Mouse (Mus musculus): ENCODE measurements around the gene Slc35f1. TPM values are rescaled to one million over a fixed set of nuclear protein-coding genes. Genes with fewer than 3 reads are reported as not detected.
"Not testable (repeated sequence)": the region's sequence is repeated elsewhere in the genome, so short reads cannot be mapped to it uniquely, and the experiment has no call there.

Gene Slc35f1
- polyA plus RNA-seq, 1 experiment from 2014 or later = 3.3 TPM

DNA sequence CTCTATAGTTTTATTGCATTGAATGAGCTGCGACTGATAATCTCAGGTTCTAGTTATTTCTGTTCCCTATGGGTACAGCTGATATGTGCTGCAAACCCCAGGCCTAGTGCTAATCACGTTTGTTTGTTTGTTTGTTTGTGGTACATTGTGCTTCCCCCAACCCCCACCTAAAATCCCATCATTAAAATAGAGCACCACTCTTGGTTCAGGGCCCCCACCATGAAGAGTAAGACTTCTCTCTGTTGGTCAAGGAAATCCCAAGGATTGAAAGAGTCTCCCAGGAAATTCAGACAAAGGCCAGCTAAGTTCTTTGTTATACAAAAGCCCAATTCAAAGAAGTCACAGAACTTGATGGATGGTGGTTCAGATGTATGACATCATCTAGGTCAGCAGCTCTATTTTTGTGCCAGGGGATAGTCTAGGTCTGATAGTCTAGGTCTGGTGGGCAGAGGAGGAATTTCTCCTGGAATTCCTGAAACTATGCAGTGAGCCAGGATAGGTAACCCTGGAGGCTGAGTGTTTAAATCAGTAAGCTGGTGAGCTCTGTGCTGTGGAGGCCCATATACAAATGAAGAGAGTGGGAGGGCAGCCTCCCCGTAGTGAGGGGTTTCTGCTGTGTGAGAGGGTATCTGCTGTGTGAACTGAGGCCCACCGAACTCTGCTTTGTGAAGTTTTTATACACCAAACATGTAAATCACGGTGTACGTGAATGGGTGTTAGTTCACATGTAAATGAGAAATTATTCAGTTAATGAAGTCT is 187.1 kb downstream of the Slc35f1 start:
- Histone ChIP-seq H3K4me2 (replicated peaks; ENCODE audit: low read depth, low read length) (no peak overlapping the region), H3K27ac (ENCODE audit: low read depth, low read length) (no peak overlapping the region), H3K4me1 (ENCODE audit: control insufficient read depth, insufficient read depth, low read length) (no peaks in the 10 kb centered on the region), H3K9me3 (ENCODE audit: control insufficient read depth, low read length) (no peaks in the 10 kb centered on the region), H3K9ac (ENCODE audit: low read depth, low read length) (no peak overlapping the region), H3K4me3 (ENCODE audit: low read length) (no peak overlapping the region), H3K36me3 (ENCODE audit: control insufficient read depth, insufficient read depth, low read length) (no peaks in the 10 kb centered on the region), H3K27me3 (ENCODE audit: control insufficient read depth, insufficient read depth, low read length) (no peaks in the 10 kb centered on the region)
- ATAC-seq (ENCODE audit: low FRiP score, low TSS enrichment) = no peak
- WGBS = 52% methylated on average over 6 of the region's 6 CpGs

DNA sequence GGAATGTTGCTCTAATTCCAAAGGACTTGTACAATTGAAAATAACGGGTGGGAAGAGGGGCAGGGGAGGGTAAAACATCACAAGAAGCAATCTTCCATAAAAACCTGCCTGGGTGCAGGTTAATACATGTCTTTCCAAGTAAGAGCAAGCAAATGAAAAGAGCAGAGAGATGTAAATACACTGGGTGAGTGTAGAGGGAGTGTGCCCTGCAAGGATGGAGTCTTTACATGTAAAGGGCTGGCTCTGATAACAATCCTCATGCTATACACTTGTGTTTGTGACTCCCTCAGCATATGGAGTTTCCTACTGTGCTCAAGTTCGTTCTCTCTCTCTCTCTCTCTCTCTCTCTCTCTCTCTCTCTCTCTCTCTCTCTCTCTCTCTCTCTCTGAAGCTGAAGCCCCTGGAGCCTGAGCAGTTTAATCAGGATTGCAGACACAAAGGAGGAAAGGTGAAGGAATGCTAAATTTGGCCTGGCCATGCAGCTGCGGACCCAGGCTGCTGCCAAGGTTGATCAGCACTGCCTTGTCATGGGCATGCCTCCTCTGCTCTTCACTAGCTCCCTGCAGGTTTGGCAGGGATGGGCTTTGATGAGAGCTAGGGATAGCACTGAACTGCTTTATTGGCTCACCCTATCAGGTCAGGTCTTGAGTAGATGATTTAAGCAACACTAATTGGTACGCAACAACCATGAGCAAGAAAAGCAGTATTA is 187.9 kb downstream of the Slc35f1 start:
- no peak overlapping the region for H3K4me2 ChIP-seq (replicated peaks; ENCODE audit: low read depth, low read length)
- no peak for ATAC-seq (ENCODE audit: low FRiP score, low TSS enrichment)
- no peak overlapping the region for H3K9ac ChIP-seq (ENCODE audit: low read depth, low read length)
- H3K27me3 ChIP-seq (ENCODE audit: control insufficient read depth, insufficient read depth, low read length) = no peaks in the 10 kb centered on the region
- WGBS = 58% methylated on average over 4 of the region's 4 CpGs
- H3K4me1 ChIP-seq (ENCODE audit: control insufficient read depth, insufficient read depth, low read length) = no peaks in the 10 kb centered on the region
- H3K27ac ChIP-seq (ENCODE audit: low read depth, low read length) = no peak overlapping the region
- H3K9me3 ChIP-seq (ENCODE audit: control insufficient read depth, low read length) = no peaks in the 10 kb centered on the region
- no peaks in the 10 kb centered on the region for H3K36me3 ChIP-seq (ENCODE audit: control insufficient read depth, insufficient read depth, low read length)
- no peak overlapping the region for H3K4me3 ChIP-seq (ENCODE audit: low read length)

DNA sequence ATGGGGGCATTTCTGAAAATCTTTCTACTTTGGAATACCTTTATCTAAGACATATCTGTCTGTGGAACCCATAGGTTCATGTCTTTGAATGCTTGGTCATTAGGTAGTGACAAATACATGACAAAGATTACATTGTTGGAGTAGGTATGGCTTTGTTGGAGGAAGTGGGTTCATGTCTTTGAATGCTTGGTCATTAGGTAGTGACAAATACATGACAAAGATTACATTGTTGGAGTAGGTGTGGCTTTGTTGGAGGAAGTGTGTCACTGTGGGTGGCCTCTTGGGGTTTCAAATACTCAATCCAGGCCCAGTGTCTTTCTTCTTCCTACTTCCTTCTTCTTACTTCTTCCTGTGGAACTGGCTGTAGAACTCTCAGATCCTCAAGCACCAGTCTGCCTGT is 206.4 kb downstream of the Slc35f1 start:
- not testable (repeated sequence) for H3K27ac ChIP-seq (ENCODE audit: low read depth, low read length); H3K4me2 ChIP-seq (replicated peaks; ENCODE audit: low read depth, low read length); H3K27me3 ChIP-seq (ENCODE audit: control insufficient read depth, insufficient read depth, low read length); H3K4me1 ChIP-seq (ENCODE audit: control insufficient read depth, insufficient read depth, low read length); H3K9me3 ChIP-seq (ENCODE audit: control insufficient read depth, low read length); ATAC-seq (ENCODE audit: low FRiP score, low TSS enrichment); H3K36me3 ChIP-seq (ENCODE audit: control insufficient read depth, insufficient read depth, low read length); H3K9ac ChIP-seq (ENCODE audit: low read depth, low read length); H3K4me3 ChIP-seq (ENCODE audit: low read length)

DNA sequence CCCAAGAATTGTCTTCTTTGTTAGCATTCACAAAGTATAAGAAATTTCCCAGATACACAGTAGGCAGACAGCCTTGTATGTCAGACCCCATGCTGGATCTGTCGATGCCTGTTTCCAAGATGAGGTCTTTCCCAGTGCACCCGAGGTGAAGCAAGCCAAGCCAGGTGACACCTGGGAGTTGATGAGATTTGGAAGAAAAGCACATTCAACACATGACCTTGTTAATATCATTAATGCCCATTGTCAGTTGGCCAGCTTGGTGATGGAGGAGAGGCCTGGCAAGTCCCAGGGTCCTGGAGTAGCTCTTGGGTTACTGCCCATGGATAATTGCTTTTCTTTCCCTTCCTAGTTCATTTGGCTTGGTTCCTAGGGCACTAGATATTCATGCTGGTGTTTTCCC is 214.6 kb downstream of the Slc35f1 start:
- ATAC-seq (ENCODE audit: low FRiP score, low TSS enrichment) = no peak
- WGBS = 83% methylated on average over 2 of the region's 2 CpGs
- H3K27me3 ChIP-seq (ENCODE audit: control insufficient read depth, insufficient read depth, low read length) = no peaks in the 10 kb centered on the region

DNA sequence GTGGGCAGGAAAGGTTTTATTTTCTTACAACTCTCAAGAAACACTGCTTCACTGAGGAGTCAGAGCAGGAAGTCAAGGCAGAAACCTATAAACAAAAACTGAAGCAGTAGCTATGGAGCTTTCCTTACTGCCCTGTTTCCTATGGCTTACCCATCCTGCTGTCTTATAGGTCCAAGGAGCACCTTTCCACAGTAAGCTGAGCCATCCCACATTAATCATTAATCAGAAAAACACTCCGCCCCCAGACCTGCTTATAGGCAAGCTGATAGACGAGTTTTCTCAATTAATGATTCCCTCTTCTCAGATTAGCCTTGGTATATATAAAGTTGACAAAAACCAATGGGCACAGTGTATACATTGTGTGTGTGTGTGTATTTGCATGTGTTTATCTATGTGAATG is 221.4 kb downstream of the Slc35f1 start:
- no peak overlapping the region for H3K9ac ChIP-seq (ENCODE audit: low read depth, low read length)
- no peaks in the 10 kb centered on the region for H3K36me3 ChIP-seq (ENCODE audit: control insufficient read depth, insufficient read depth, low read length)
- H3K27me3 ChIP-seq (ENCODE audit: control insufficient read depth, insufficient read depth, low read length) = no peaks in the 10 kb centered on the region
- WGBS = 68% methylated on average over 2 of the region's 2 CpGs
- no peak overlapping the region for H3K27ac ChIP-seq (ENCODE audit: low read depth, low read length)
- H3K4me2 ChIP-seq (replicated peaks; ENCODE audit: low read depth, low read length) = no peak overlapping the region
- no peaks in the 10 kb centered on the region for H3K9me3 ChIP-seq (ENCODE audit: control insufficient read depth, low read length)
- no peak overlapping the region for H3K4me3 ChIP-seq (ENCODE audit: low read length)
- no peaks in the 10 kb centered on the region for H3K4me1 ChIP-seq (ENCODE audit: control insufficient read depth, insufficient read depth, low read length)
- ATAC-seq (ENCODE audit: low FRiP score, low TSS enrichment) = no peak

More for the DNA sequence above, 214.6 kb downstream of the Slc35f1 start:
- Histone ChIP-seq H3K4me3 (ENCODE audit: low read length) (no peak overlapping the region), H3K4me2 (replicated peaks; ENCODE audit: low read depth, low read length) (no peak overlapping the region), H3K27ac (ENCODE audit: low read depth, low read length) (no peak overlapping the region), H3K9ac (ENCODE audit: low read depth, low read length) (no peak overlapping the region), H3K36me3 (ENCODE audit: control insufficient read depth, insufficient read depth, low read length) (no peaks in the 10 kb centered on the region), H3K4me1 (ENCODE audit: control insufficient read depth, insufficient read depth, low read length) (no peaks in the 10 kb centered on the region), H3K9me3 (ENCODE audit: control insufficient read depth, low read length) (no peaks in the 10 kb centered on the region)

DNA sequence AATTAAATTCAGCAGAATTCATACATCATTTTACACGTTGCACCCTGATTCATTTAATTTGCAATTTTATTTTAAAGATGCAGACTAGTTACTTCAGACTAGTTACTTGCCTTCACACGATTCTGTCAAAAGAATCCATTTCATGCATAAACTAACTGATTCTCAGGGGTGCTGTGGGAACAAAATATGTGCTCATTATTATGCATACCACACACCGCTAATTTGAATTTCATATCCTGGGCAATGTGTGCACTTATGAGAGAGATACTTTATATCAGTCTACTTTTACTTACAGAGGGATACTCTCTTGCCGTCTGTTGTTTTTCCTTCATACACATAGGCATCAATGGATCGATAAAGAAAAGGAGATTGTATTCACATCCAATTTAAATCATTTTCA is 228.4 kb downstream of the Slc35f1 start:
- Histone ChIP-seq H3K4me1 (ENCODE audit: control insufficient read depth, insufficient read depth, low read length) (no peaks in the 10 kb centered on the region), H3K9me3 (ENCODE audit: control insufficient read depth, low read length) (no peaks in the 10 kb centered on the region), H3K4me2 (replicated peaks; ENCODE audit: low read depth, low read length) (no peak overlapping the region), H3K36me3 (ENCODE audit: control insufficient read depth, insufficient read depth, low read length) (no peaks in the 10 kb centered on the region), H3K9ac (ENCODE audit: low read depth, low read length) (no peak overlapping the region), H3K4me3 (ENCODE audit: low read length) (no peak overlapping the region), H3K27me3 (ENCODE audit: control insufficient read depth, insufficient read depth, low read length) (no peaks in the 10 kb centered on the region), H3K27ac (ENCODE audit: low read depth, low read length) (no peak overlapping the region)
- ATAC-seq (ENCODE audit: low FRiP score, low TSS enrichment) = no peak
- WGBS = 68% methylated on average over 5 of the region's 5 CpGs

DNA sequence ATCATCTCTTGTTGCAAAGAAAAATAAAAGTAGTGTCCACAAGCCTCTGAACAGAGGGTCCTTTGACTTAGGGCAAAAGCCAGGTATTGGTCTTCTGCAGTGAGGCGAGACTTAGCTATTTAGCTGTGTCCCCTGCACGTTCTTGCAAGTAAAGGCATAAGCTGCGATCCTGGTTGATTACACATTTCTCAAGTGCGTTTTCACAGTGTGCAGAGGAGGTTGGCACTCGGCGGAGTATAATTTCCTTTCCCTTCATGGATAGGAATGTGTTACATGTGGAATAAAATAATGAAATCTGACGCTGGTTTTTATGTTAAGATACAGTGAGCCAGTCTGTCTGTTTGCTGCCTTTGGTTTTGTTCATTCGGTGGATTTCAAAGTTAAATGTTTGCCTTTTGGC is 232.8 kb downstream of the Slc35f1 start:
- Histone ChIP-seq H3K4me2 (replicated peaks; ENCODE audit: low read depth, low read length) (no peak overlapping the region), H3K27me3 (ENCODE audit: control insufficient read depth, insufficient read depth, low read length) (no peaks in the 10 kb centered on the region), H3K4me1 (ENCODE audit: control insufficient read depth, insufficient read depth, low read length) (no peaks in the 10 kb centered on the region), H3K27ac (ENCODE audit: low read depth, low read length) (no peak overlapping the region), H3K4me3 (ENCODE audit: low read length) (no peak overlapping the region), H3K9ac (ENCODE audit: low read depth, low read length) (no peak overlapping the region), H3K36me3 (ENCODE audit: control insufficient read depth, insufficient read depth, low read length) (no peaks in the 10 kb centered on the region), H3K9me3 (ENCODE audit: control insufficient read depth, low read length) (no peaks in the 10 kb centered on the region)
- ATAC-seq (ENCODE audit: low FRiP score, low TSS enrichment) = no peak
- WGBS = 58% methylated on average over 8 of the region's 8 CpGs

DNA sequence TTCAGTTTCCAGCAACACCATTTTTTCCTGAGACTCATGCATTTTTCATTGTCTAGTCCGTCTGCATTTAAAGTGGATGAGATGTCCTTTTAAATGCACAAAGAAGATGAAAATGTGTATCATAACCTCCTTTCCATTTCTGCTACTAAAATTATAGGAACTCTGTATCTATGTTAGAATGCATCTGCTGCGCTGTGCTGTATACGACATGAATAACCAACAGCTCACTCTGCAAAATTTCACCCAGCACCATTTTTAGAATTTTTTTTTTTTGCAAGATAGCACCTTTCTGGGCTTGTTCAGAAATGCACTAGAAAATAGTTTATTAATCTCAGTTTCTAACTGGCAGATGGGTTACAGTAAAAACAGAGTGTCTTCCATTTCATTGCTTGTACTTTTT is 236.0 kb downstream of the Slc35f1 start:
- ATAC-seq (ENCODE audit: low FRiP score, low TSS enrichment) = no peak
- Histone ChIP-seq H3K36me3 (ENCODE audit: control insufficient read depth, insufficient read depth, low read length) (no peaks in the 10 kb centered on the region), H3K4me1 (ENCODE audit: control insufficient read depth, insufficient read depth, low read length) (no peaks in the 10 kb centered on the region), H3K4me2 (replicated peaks; ENCODE audit: low read depth, low read length) (no peak overlapping the region), H3K9me3 (ENCODE audit: control insufficient read depth, low read length) (no peaks in the 10 kb centered on the region), H3K27ac (ENCODE audit: low read depth, low read length) (no peak overlapping the region), H3K4me3 (ENCODE audit: low read length) (no peak overlapping the region), H3K27me3 (ENCODE audit: control insufficient read depth, insufficient read depth, low read length) (no peaks in the 10 kb centered on the region), H3K9ac (ENCODE audit: low read depth, low read length) (no peak overlapping the region)
- 94% methylated on average over 3 of the region's 3 CpGs for WGBS

DNA sequence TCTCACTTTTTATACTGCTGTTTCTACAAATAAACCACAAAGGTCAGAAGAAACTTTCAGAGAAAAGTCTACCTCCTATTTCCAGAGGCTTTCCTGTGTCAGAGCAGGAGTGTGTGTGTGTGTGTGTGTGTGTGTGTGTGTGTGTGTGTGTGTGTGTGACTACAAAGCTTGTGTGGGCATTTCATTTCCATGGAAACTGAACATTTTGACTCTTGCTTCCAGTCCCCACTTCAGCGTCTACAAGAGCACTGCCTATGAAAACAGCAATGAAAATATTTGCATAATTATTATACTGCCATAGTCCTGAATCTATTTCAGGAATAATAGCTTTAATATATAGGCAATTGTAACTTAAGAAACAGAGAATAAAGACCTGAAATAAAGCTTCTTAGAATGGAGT is 241.8 kb downstream of the Slc35f1 start:
- ATAC-seq (ENCODE audit: low FRiP score, low TSS enrichment) = no peak
- Histone ChIP-seq H3K36me3 (ENCODE audit: control insufficient read depth, insufficient read depth, low read length) (no peaks in the 10 kb centered on the region), H3K27me3 (ENCODE audit: control insufficient read depth, insufficient read depth, low read length) (no peaks in the 10 kb centered on the region), H3K27ac (ENCODE audit: low read depth, low read length) (no peak overlapping the region), H3K4me2 (replicated peaks; ENCODE audit: low read depth, low read length) (no peak overlapping the region), H3K4me3 (ENCODE audit: low read length) (no peak overlapping the region), H3K9ac (ENCODE audit: low read depth, low read length) (no peak overlapping the region), H3K4me1 (ENCODE audit: control insufficient read depth, insufficient read depth, low read length) (no peaks in the 10 kb centered on the region), H3K9me3 (ENCODE audit: control insufficient read depth, low read length) (no peaks in the 10 kb centered on the region)
- 66% methylated on average over 1 of the region's 1 CpGs for WGBS

Measured in kidney, embryonic 14.5 days (tissue).